Mouse (Mus musculus) kidney, embryonic 16.5 days (tissue): Measurements from ENCODE around the gene Sema4c. TPM values are rescaled to one million over a fixed set of nuclear protein-coding genes. Genes with fewer than 3 reads are reported as not detected.
A peak's percentile ranks its signal among the peaks of the same experiment; 100 is the strongest.

Experiments
- ATAC-seq: fragments of 200-750 bp; cut with Nextera tagmentation; 2 replicates; pipeline ENCODE4 v1.8.0; 2017; ENCODE audit warnings: moderate TSS enrichment; ENCODE audit not compliant: low FRiP score, low TSS enrichment
- H3K27ac ChIP-seq: fragments of 300-500 bp; sonication (generic); 2 replicates; pipeline ENCODE4 v1.5.1; 2014; ENCODE audit warnings: low read length
- H3K27me3 ChIP-seq: fragments of 300-500 bp; sonication (generic); 2 replicates; pipeline ENCODE4 v1.6.1; 2014; ENCODE audit warnings: low read length, control low read depth, mixed read lengths; ENCODE audit not compliant: insufficient read depth
- H3K36me3 ChIP-seq: fragments of 300-500 bp; sonication (generic); 2 replicates; pipeline ENCODE4 v1.6.1; 2014; ENCODE audit warnings: low read length, control low read depth, mixed read lengths; ENCODE audit not compliant: insufficient read depth
- H3K4me1 ChIP-seq: fragments of 300-500 bp; sonication (generic); 2 replicates; pipeline ENCODE4 v1.6.1; 2014; ENCODE audit warnings: low read length, control low read depth, mixed read lengths; ENCODE audit not compliant: insufficient read depth
- H3K4me2 ChIP-seq: fragments of 300-500 bp; sonication (generic); replicated peaks from 2 replicates; pipeline ENCODE4 v1.6.1; 2014; ENCODE audit warnings: low read depth, low read length
- H3K4me3 ChIP-seq: fragments of 300-500 bp; sonication (generic); 2 replicates; pipeline ENCODE4 v1.5.1; 2014; ENCODE audit warnings: mild to moderate bottlenecking, low read length
- H3K9ac ChIP-seq: fragments of 300-500 bp; sonication (generic); replicated peaks from 2 replicates; pipeline ENCODE4 v1.6.1; 2014; ENCODE audit warnings: low read length
- H3K9me3 ChIP-seq: fragments of 300-500 bp; sonication (generic); 2 replicates; pipeline ENCODE4 v1.6.1; 2016; ENCODE audit warnings: low read length, control low read depth
- WGBS: fragments of 180-500 bp; shearing (Covaris S2); extraction: QIAGEN DNeasy Blood & Tissue Kit; methylation state at CpG from one replicate; pipeline ENCODE4 v1.1.7; 2014; 5-methylcytosine and 5-hydroxymethylcytosine counted together
- polyA plus RNA-seq: library from polyadenylated mRNA; unstranded; fragments of >200 nt; fragmentation: Nextera tagmentation; extraction: Ambion mirVana; gene quantifications from 2 replicates; pipeline ENCODE4 v1.2.1, GENCODE M21; 2015

The Sema4c gene
- polyA plus RNA-seq, 1 experiment from 2014 or later = 21.4 TPM

DNA sequence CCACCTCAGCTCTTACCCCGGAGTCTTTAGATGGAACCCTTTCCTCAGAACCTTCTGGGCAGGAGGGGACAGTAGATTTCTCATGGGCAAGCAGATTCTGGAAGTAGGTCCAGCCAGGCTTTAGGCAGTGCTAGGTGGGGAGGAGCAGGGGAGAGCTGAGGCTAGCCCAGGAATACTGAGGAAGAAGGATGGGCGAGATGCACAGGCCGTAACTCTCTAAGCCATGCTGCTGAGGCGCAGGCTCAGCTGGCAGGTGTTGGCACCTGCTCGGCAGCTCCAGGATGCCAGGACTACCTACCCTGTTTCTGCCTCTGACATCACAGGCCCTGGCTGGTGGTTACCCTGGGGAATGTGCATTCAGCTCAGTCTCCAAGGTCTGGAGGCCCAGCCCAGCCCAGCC lies 12.2 kb upstream of the Sema4c start:
- Histone ChIP-seq H3K27ac (peak overlapping the region; percentile 90), H3K4me1 (peaks cover 64% of the 10 kb centered on the region)
- ATAC-seq = no peak

GRCm38 (mm10) chr1:36569694-36570276 lies 11.6 kb upstream of the Sema4c start:
- Histone ChIP-seq H3K27me3 (no peaks in the 10 kb centered on the region), H3K9me3 (no peaks in the 10 kb centered on the region), H3K9ac (peak overlapping the region; percentile 31), H3K4me3 (no peak overlapping the region), H3K27ac (peak overlapping the region; percentile 90), H3K4me2 (no peak overlapping the region), H3K4me1 (peaks cover 64% of the 10 kb centered on the region), H3K36me3 (no peaks in the 10 kb centered on the region)
- WGBS = 41% methylated on average over 7 of the region's 7 CpGs
- no peak for ATAC-seq

More for the DNA sequence above, 12.2 kb upstream of the Sema4c start:
- Histone ChIP-seq H3K9me3 (no peaks in the 10 kb centered on the region), H3K27me3 (no peaks in the 10 kb centered on the region), H3K4me2 (no peak overlapping the region), H3K4me3 (no peak overlapping the region), H3K9ac (peak overlapping the region; percentile 31; the same call in 1 of the 2 replicates), H3K36me3 (no peaks in the 10 kb centered on the region)
- 86% methylated on average over 5 of the region's 5 CpGs for WGBS

DNA sequence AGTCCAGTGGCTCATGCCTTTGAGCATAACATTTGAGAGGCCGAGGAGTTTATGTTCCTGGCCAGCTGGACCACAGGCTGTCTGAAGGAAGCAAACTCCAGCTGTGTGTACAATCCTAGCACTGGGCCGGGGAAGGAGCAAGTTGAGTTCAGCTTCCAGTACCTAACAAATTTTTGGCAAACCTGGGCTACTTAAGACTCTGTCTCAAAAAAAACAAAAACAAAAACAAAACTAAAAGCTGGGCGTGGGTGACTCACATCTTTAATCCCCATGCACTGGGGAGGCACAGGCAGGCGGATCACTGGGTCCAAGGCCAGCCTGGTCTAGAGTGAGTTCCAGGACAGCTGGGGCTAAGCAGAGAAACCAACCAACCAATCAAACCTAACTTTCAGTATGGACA lies 10.6 kb upstream of the Sema4c start:
- H3K9me3 ChIP-seq = no peaks in the 10 kb centered on the region
- peak overlapping the region; percentile 29 for H3K9ac ChIP-seq
- H3K4me2 ChIP-seq = peak overlapping the region; percentile 28; the same call in 1 of the 2 replicates
- peaks cover 71% of the 10 kb centered on the region for H3K4me1 ChIP-seq
- no peak overlapping the region for H3K4me3 ChIP-seq
- ATAC-seq = no peak
- WGBS = 54% methylated on average over 4 of the region's 4 CpGs
- no peaks in the 10 kb centered on the region for H3K27me3 ChIP-seq
- H3K36me3 ChIP-seq = no peaks in the 10 kb centered on the region
- H3K27ac ChIP-seq = peak overlapping the region; percentile 90

GRCm38 (mm10) chr1:36567818-36568603 lies 9.9 kb upstream of the Sema4c start:
- Histone ChIP-seq H3K4me3 (peak overlapping the region; percentile 8; the same call in 1 of the 2 replicates), H3K36me3 (no peaks in the 10 kb centered on the region), H3K9ac (peak overlapping the region; percentile 29), H3K9me3 (no peaks in the 10 kb centered on the region), H3K4me2 (peak overlapping the region; percentile 28), H3K4me1 (peaks cover 76% of the 10 kb centered on the region), H3K27ac (peak overlapping the region; percentile 90), H3K27me3 (no peaks in the 10 kb centered on the region)
- peak; percentile 76 for ATAC-seq
- 18% methylated on average over 21 of the region's 21 CpGs for WGBS

GRCm38 (mm10) chr1:36566425-36566824 lies 8.3 kb upstream of the Sema4c start:
- Histone ChIP-seq H3K9ac (peak overlapping the region; percentile 18; the same call in 1 of the 2 replicates), H3K4me3 (no peak overlapping the region), H3K36me3 (no peaks in the 10 kb centered on the region), H3K27me3 (no peaks in the 10 kb centered on the region), H3K4me1 (peaks cover 82% of the 10 kb centered on the region), H3K4me2 (no peak overlapping the region), H3K27ac (no peak overlapping the region), H3K9me3 (no peaks in the 10 kb centered on the region)
- WGBS = 13% methylated on average over 2 of the region's 2 CpGs
- ATAC-seq = no peak

DNA sequence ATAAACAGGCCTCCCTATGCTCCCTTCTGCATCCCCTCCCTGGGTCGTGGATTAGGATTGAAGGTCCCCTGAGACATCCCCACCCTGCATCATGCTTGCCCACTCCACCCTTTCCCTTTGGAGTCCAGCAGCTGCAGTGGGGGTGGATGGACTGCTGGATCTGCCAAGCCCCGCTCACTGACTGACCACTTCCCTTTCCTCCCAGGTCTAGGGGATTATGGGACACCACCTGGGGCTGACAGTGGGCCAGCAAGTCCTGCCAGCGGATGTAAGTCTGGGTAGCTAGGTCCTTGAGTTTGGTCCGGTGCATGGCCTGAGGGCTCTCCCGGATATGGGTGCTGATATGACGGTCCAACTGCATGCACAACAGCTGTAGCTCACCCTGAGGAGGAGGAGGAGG lies 6.0 kb upstream of the Sema4c start:
- Histone ChIP-seq H3K9ac (no peak overlapping the region), H3K36me3 (no peaks in the 10 kb centered on the region), H3K9me3 (no peaks in the 10 kb centered on the region), H3K4me1 (peaks cover 84% of the 10 kb centered on the region), H3K4me3 (no peak overlapping the region), H3K27ac (no peak overlapping the region), H3K27me3 (no peaks in the 10 kb centered on the region), H3K4me2 (no peak overlapping the region)
- ATAC-seq = no peak
- 67% methylated on average over 6 of the region's 6 CpGs for WGBS

GRCm38 (mm10) chr1:36563632-36564031 lies 5.5 kb upstream of the Sema4c start:
- no peak for ATAC-seq
- WGBS = 40% methylated on average over 4 of the region's 4 CpGs
- no peak overlapping the region for H3K4me2 ChIP-seq
- no peaks in the 10 kb centered on the region for H3K36me3 ChIP-seq
- H3K4me3 ChIP-seq = no peak overlapping the region
- H3K27ac ChIP-seq = peak overlapping the region; percentile 73; the same call in 1 of the 2 replicates
- no peak overlapping the region for H3K9ac ChIP-seq
- H3K27me3 ChIP-seq = no peaks in the 10 kb centered on the region
- peaks cover 84% of the 10 kb centered on the region for H3K4me1 ChIP-seq
- H3K9me3 ChIP-seq = no peaks in the 10 kb centered on the region

DNA sequence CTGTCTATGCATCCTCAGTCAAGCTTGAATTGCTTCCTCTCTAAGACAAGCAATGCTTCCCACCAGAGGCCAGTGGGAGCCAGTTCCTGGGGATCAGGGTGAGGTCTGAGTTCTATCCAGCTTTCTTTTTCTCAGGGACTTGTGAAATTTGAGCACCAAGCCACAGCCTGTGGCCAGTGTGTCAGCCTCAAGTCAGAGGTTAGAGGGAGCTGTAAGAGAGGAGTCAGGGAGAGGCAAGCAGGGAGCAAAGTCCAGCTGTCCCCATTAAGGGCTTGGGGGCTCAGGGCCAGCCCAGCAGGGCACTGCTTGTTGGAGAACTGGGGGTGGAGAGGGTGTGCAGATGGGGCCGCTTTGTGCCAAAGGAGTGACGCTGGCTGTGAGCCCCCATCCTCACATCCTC lies 5.0 kb upstream of the Sema4c start:
- peak overlapping the region; percentile 6; the same call in 1 of the 2 replicates for H3K9ac ChIP-seq

DNA sequence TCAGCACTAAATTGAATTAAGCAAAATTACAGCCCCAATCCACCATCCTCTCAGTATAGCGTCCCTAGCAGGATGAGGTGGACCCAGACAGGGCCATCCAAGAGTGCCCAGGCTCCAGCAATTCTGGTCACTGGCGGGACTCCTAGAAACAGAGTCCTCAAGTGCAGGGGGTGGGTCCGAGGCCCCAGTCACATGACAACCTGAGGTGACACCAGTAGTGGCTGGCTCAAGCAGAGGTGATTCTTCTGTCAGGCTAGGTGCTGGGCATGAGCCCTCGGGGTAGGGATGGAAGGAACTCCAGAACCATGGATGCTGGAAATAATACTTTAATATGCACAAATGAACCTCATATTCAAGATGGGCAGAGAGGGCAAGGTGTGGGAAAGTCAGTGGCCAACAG lies 4.2 kb upstream of the Sema4c start:
- H3K4me3 ChIP-seq = no peak overlapping the region
- peaks cover 78% of the 10 kb centered on the region for H3K4me1 ChIP-seq
- H3K36me3 ChIP-seq = no peaks in the 10 kb centered on the region
- H3K27ac ChIP-seq = no peak overlapping the region; the same call in 1 of the 2 replicates
- 0 out of 2 replicates have a peak overlapping the region, but pooled peaks have one; percentile 5 for H3K9ac ChIP-seq
- H3K27me3 ChIP-seq = no peaks in the 10 kb centered on the region
- no peak overlapping the region for H3K4me2 ChIP-seq
- 50% methylated on average over 4 of the region's 4 CpGs for WGBS
- no peaks in the 10 kb centered on the region for H3K9me3 ChIP-seq
- no peak for ATAC-seq

More for the DNA sequence above, 5.0 kb upstream of the Sema4c start:
- no peaks in the 10 kb centered on the region for H3K9me3 ChIP-seq
- WGBS = 29% methylated on average over 2 of the region's 2 CpGs
- no peak overlapping the region for H3K4me3 ChIP-seq
- H3K27me3 ChIP-seq = no peaks in the 10 kb centered on the region
- ATAC-seq = peak; percentile 14
- H3K27ac ChIP-seq = peak overlapping the region; percentile 73
- H3K36me3 ChIP-seq = no peaks in the 10 kb centered on the region
- no peak overlapping the region for H3K4me2 ChIP-seq
- peaks cover 84% of the 10 kb centered on the region for H3K4me1 ChIP-seq

GRCm38 (mm10) chr1:36560903-36561302 lies 2.8 kb upstream of the Sema4c start:
- no peak for ATAC-seq
- Histone ChIP-seq H3K27ac (peak overlapping the region; percentile 69), H3K4me2 (no peak overlapping the region), H3K27me3 (no peaks in the 10 kb centered on the region), H3K9ac (no peak overlapping the region), H3K9me3 (no peaks in the 10 kb centered on the region), H3K4me1 (peaks cover 67% of the 10 kb centered on the region), H3K36me3 (no peaks in the 10 kb centered on the region), H3K4me3 (no peak overlapping the region)
- WGBS = 20% methylated on average over 6 of the region's 6 CpGs
